Mouse (Mus musculus) cerebellum, adult 2 months (tissue): ENCODE data around the gene Adgre5. TPM values are rescaled to one million over a fixed set of nuclear protein-coding genes. Genes with fewer than 3 reads are reported as not detected.

ENCODE experiments used
- DNase-seq, 2 experiments: peaks; one replicate each; pipeline ENCODE4 v3.0.0; 2021
- H3K27ac ChIP-seq: fragments of 200-500 bp; 2 replicates; pipeline ENCODE4 v1.5.1; 2012; ENCODE audit warnings: low read length, control low read depth, inconsistent platforms; ENCODE audit not compliant: insufficient read depth
- H3K27me3 ChIP-seq: fragments of 200-500 bp; 2 replicates; pipeline ENCODE4 v1.6.1; 2012; ENCODE audit warnings: inconsistent platforms, mild to moderate bottlenecking, low read length, moderate library complexity; ENCODE audit not compliant: control insufficient read depth, insufficient read depth
- H3K4me1 ChIP-seq: fragments of 200-500 bp; 2 replicates; pipeline ENCODE4 v1.6.1; 2011; ENCODE audit warnings: low read length; ENCODE audit not compliant: control insufficient read depth, insufficient read depth
- H3K4me3 ChIP-seq: fragments of 200-500 bp; replicated peaks from 2 replicates; pipeline ENCODE3; 2011; ENCODE audit warnings: mild to moderate bottlenecking, low read depth, low read length, control low read depth; ENCODE audit not compliant: insufficient read depth
- CTCF ChIP-seq: fragments of 200-500 bp; IDR thresholded peaks from 2 replicates; pipeline ENCODE4 v1.5.1; 2011; ENCODE audit warnings: low read depth, mild to moderate bottlenecking, control low read depth, low read length, moderate library complexity, borderline replicate concordance; ENCODE audit not compliant: insufficient read depth
- POLR2A ChIP-seq: fragments of 200-500 bp; IDR thresholded peaks from 2 replicates; pipeline ENCODE4 v1.6.1; 2011; ENCODE audit warnings: low read length, control low read depth, borderline replicate concordance; ENCODE audit not compliant: insufficient read depth
- WGBS: fragments of 180-500 bp; shearing (Covaris S2); methylation state at CpG from one replicate; pipeline ENCODE4 v1.1.7; 2018; 5-methylcytosine and 5-hydroxymethylcytosine counted together
- polyA plus RNA-seq: library from polyadenylated mRNA; depleted of rRNA; stranded (reverse); fragments of >200 nt; gene quantifications from 2 replicates; pipeline ENCODE4 v1.2.3, GENCODE M21; 2012; rRNA removed

Adgre5 gene
- 22.7 and 23.8 TPM in 2 replicates for polyA plus RNA-seq

- no peaks in the 10 kb centered on the region; the same call in 1 of the 2 replicates for H3K27me3 ChIP-seq
- TF ChIP-seq POLR2A (no peak), CTCF (no peak)
- no peak within 1 kb of the TSS for H3K27ac ChIP-seq
- no peaks in the 10 kb centered on the region for H3K4me1 ChIP-seq
- 2% methylated on average over 54 of the region's 56 CpGs for WGBS
- peak within 1 kb of the TSS; percentile 31 for H3K4me3 ChIP-seq
- DNase-seq: no peak
These were observed at the start of gene Adgre5 for GRCm38 (mm10) chr8:83740976-83741741. Gene Adgre5 (minus strand): TSS chr8:83741326.

- 79% methylated on average over 4 of the region's 4 CpGs for WGBS
- no peaks in the 10 kb centered on the region for H3K27me3 ChIP-seq
- DNase-seq: no peak
- no peaks in the 10 kb centered on the region for H3K4me1 ChIP-seq
- no peak overlapping the region for H3K4me3 ChIP-seq
- no peak overlapping the region for H3K27ac ChIP-seq
- TF ChIP-seq POLR2A (no peak), CTCF (no peak)
These were observed 48.7 kb upstream of the Adgre5 start for GRCm38 (mm10) chr8:83789826-83790225.

- H3K27me3 ChIP-seq: no peaks in the 10 kb centered on the region
- WGBS: 78% methylated on average over 10 of the region's 10 CpGs
- DNase-seq: no peak
- H3K4me3 ChIP-seq: no peak overlapping the region
- TF ChIP-seq CTCF (no peak), POLR2A (no peak)
- no peak overlapping the region for H3K27ac ChIP-seq
- peaks cover 6% of the 10 kb centered on the region; the same call in 1 of the 2 replicates for H3K4me1 ChIP-seq
These were observed 43.9 kb upstream of the Adgre5 start for GRCm38 (mm10) chr8:83785046-83785445.

GRCm38 (mm10) chr8:83782832-83783558 is 41.9 kb upstream of the Adgre5 start:
- TF ChIP-seq CTCF (peak; percentile 92), POLR2A (no peak)
- H3K27ac ChIP-seq: peak overlapping the region; percentile 36
- peak overlapping the region; percentile 40 for H3K4me3 ChIP-seq
- no peaks in the 10 kb centered on the region for H3K27me3 ChIP-seq
- DNase-seq: peak; percentile 90 to 93
- 13% methylated on average over 28 of the region's 28 CpGs for WGBS
- H3K4me1 ChIP-seq: peaks cover 6% of the 10 kb centered on the region; the same call in 1 of the 2 replicates

- Histone ChIP-seq H3K4me1 (peaks cover 6% of the 10 kb centered on the region; the same call in 1 of the 2 replicates), H3K4me3 (no peak overlapping the region), H3K27ac (no peak overlapping the region), H3K27me3 (no peaks in the 10 kb centered on the region)
- no peak for TF ChIP-seq POLR2A
- no peak for TF ChIP-seq CTCF
- no peak for DNase-seq
- 75% methylated on average over 5 of the region's 5 CpGs for WGBS
These were observed 38.5 kb upstream of the Adgre5 start for GRCm38 (mm10) chr8:83779610-83780009.

GRCm38 (mm10) chr8:83778051-83778450 is 36.9 kb upstream of the Adgre5 start:
- TF ChIP-seq CTCF (no peak), POLR2A (no peak)
- H3K27me3 ChIP-seq: no peaks in the 10 kb centered on the region
- 0 out of 2 replicates have a peak, but pooled peaks cover 3% of the 10 kb centered on the region for H3K4me1 ChIP-seq
- DNase-seq: no peak
- H3K4me3 ChIP-seq: no peak overlapping the region
- H3K27ac ChIP-seq: no peak overlapping the region
- 80% methylated on average over 3 of the region's 3 CpGs for WGBS

GRCm38 (mm10) chr8:83776632-83777031 is 35.5 kb upstream of the Adgre5 start:
- WGBS: 42% methylated on average over 4 of the region's 4 CpGs
- Histone ChIP-seq H3K27me3 (no peaks in the 10 kb centered on the region), H3K27ac (no peak overlapping the region), H3K4me1 (0 out of 2 replicates have a peak, but pooled peaks cover 3% of the 10 kb centered on the region), H3K4me3 (no peak overlapping the region)
- TF ChIP-seq POLR2A (no peak), CTCF (no peak)
- no peak for DNase-seq
